Mouse (Mus musculus): ENCODE results near the gene Isyna1.

DNA sequence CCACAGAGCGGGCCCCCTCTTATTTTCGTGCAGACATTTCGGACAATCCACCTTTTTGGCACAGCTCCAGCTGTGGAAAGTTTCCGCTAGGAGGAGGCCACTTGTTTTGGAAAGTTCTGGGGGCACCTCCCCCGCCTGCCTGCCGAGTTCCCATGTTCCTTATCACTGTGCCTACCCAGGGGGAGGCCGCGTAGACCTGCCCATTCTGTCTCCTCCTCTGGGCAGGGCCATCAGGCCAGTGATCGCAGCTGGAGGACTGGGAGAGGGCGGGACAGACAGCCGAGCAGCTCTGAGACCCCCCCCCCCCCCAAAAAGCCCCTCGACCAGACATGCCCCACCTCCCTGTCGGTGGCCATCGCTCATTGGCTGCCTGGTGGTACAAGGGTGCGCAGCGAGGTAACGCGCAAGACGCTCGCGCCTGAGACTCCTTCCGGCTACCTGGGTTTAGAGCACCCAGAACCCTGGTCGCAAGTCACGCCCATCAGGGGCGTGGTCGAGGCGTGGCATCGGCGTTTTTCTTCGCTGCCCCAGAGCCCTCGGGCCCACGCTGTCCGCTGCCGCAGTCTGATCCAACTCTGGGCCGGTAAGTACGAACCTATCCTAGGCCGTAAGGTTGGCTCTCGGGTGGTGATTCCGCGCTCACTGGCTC is at the start of gene Isyna1:
- no peak for TF ChIP-seq CTCF (IDR thresholded peaks at IDR 0.05; ENCODE audit: insufficient read depth, low read depth, low read length)
- no peak for TF ChIP-seq POLR2A (IDR thresholded peaks at IDR 0.05; ENCODE audit: insufficient read depth, low read depth, low read length)

Measured in olfactory bulb, adult 2 months (tissue).